Mouse (Mus musculus) left cerebral cortex, postnatal 4 days (tissue): ENCODE results near the gene Snx15. TPM values are rescaled to one million over a fixed set of nuclear protein-coding genes. Genes with fewer than 3 reads are reported as not detected.

Source experiments
- DNase-seq: peaks from one replicate; pipeline ENCODE4 v3.0.0-alpha.2; 2022
- intact Hi-C: fragments of 180-260 bp; cut with DNase I; formaldehyde crosslinking; loops from one replicate; pipeline ENCODE4 v1.15.1; 2025
- total RNA-seq, 2 experiments: library from RNA; stranded (reverse); gene quantifications; 2 replicates each; pipeline ENCODE4 v1.2.3; 2021

Snx15 gene
- total RNA-seq, 2 experiments from 2014 or later = 36.0 to 41.2 TPM

DNA sequence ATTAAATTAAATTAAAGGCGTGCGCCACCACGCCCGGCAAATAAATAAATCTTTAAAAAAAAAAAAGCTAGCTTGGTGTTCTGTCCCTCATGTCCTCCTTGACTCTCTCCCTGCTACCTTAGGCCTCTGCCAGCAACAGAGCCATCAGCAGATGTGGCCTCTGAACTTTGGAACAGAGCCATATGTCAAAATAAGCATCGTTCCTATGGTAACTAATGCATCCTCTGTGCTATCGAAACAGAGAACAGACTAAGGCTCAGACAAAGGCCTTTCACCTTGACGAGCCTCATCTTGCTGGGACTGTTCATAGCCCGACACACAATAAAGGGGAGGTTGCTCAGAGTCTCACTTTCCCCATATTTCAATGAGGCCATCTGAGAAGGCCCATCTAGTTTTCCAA lies 4.8 kb downstream of the Snx15 start:
- no peak for DNase-seq
- intact Hi-C loops = no loop called here

DNA sequence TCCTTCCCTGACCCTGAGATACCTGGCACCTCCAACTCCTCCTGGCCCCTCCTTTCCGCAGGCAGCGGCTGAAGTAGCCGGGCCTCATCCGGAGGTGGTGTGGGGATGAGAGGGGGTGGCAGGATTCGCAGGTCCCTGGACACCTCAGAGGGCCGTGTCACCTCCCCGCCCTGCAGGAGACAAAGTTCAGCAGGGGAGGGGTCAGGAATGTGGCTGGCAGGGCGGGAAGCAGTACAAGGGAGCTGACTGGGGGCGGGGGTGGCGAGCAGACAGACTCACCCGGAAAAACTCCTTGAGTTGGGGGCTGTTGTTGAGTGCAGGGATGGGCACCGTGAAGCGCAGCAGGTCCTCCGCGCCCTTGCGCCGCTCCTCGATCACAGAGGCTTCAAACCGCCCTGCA lies 6.3 kb downstream of the Snx15 start:
- intact Hi-C loops = no loop called here

DNA sequence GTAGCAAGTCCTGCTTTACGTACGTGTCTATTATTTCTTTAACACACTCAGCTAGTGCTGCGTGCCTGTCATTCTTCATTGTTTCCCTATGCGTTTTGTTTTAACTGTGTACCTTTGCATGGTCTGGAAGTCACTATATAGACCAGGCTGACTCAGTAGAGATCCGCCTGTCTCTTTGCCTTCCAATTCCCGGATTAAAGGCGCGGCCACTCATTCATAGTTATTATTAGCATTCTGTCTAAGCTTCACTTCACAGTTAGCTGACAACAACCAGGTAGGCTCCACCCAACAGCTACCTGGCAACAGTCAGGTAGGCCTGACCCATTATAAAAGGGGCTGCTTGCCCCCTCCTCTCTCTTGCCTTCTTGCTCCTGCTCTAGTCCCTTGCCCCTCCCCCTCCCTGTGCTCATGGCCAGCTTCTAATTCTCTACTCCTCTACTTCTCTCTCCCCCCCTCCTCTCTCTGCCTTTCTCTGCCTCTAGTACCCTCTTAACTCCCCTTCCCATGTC lies 9.4 kb downstream of the Snx15 start:
- intact Hi-C loops = no loop called here
- peak; percentile 32 for DNase-seq

More for the DNA sequence above, 6.3 kb downstream of the Snx15 start:
- no peak for DNase-seq

DNA sequence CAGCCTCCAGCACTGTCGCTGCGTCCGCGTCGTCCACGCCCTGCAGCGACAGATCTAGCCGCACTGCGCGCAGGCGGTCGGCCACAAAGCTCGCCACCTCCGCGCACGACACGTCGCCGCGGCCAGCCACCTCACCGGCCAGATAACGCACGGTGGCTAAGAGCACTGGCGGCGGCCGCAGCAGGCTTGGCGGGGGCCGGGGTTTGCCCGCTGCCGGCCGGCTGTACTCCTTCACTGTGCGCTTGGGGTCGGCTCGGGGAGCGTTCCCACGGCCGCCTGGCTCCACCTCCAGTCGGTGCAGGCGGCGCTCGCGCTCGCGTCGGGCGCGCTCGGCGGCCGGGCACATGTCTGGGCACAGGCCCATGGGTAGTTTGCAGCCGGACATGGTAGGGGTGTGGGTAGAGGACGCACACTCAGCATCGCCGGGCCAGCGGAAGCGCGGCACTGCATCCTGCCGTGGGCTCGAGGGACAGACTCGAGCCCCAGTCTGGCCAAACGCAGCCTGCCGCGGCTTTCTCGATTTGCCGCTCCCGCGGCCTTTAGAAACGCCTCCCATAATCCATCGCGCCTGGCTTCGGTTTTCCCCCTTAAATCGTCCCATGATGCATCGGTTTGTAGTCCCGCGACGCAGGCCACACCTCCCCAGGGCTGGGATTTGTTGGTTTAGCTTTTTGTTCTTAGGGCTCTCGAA lies 10.0 kb downstream of the Snx15 start, which contains the start of gene Sac3d1:
Gene Sac3d1, minus strand, starts transcription at position 665 of the 691 bp plus-strand sequence.
- peak; percentile 90 for DNase-seq
- intact Hi-C loops = no loop called here

DNA sequence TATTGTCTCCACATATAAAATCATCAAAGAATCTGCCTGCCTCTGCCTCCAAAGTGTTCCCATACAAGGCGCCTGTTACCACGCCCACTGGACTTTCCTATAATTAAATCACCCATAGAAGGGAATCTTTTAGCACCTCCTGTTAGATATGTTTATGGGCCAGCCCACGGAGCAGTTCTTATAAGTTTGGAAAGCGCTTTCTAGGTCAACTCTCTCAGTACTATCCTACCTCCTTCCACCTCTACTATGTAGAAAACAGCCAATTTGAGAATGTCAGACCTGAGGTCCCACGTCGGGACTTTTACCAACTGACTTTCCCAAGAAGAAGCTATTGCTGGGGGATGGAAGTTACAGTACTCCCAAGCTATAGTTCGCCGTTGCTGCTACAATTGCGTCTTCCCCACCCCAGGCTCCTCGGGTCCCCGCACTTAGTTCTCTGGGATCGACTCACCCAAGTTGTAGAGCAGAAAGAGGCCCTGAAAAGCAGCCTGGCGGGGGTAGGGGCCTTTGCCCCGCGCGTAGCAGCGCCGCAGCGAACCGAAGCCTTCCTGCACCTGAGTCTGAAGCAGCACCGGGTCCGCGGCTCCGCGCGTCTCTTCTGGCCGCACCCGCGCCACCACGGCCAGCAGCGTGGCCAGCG lies 10.6 kb downstream of the Snx15 start:
- intact Hi-C loops = no loop called here
- DNase-seq = no peak

DNA sequence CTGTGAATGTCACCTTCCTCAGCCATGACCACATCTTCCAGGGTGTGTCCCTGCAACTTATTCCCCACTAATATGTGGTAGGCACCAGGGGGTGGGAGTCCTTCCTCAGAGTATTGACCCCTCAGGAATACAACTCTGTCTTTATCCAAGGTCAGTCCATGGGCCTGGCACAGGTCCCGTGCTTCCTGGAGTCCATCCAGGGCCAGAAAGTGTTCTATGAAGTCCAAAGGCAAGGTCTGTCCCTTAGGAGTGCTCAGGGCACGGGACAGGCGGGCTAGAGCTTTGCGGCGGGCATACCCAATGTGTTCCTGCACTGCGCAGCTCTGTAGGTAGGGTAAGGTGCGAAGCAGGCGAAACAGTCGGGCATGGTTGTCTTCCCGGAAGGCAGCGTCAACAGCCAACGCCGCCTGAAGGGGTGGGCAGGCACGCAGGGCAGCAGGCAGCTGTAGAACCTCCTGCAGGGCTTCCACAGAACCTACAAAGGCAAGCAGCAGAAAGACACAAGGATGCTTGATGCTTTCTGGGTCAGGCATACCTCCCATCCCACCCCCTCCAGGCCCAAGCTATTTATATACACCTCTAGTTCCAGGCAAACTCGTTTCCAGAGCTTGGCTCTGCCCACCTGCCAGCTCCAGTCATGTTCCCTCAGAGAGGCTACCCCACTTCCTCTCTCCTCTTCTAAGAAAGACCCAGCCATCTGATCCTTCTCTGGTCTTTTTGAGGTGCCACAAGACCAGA lies 11.8 kb downstream of the Snx15 start:
- DNase-seq = no peak
- intact Hi-C loops = no loop called here

DNA sequence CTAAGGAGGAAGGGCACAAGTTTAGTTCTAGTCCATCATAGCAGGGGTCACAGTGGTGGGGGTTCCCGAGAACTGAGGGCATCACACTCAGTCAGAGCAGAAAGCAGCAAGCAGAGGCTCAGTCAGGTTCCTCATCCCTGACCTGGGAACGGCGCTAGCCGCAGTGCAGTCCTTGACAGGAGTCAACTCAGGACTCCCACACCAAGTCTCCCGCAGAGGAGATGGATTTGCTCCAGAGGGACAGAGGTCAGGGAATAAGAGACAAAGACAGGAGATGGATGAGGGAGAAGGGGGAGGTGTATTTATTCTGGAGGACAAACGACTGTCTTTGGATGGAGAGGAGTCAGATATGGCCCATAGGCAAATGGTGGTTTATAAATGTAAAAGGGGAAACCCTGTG lies 15.0 kb downstream of the Snx15 start:
- no peak for DNase-seq
- intact Hi-C loops = no loop called here

DNA sequence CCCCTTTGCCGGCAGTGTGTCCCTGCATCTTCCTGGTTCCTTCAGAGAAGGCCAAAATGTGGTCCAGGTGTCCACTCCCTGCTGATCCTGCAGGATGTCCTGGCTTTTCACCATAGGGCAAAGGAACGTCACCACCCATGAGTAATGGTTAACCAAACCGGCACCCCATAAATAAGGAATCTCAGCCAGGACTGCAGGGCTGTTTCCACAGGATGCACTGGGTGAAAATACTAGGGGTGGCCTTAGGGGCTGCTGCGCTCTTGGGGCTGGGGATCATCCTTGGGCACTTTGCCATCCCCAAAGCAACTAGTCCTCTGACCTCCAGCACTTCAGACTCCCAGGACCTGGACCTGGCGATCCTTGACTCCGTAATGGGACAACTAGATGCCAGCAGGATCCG lies 22.5 kb downstream of the Snx15 start, which contains the start of gene Naaladl1:
Gene Naaladl1, plus strand, starts transcription at position 197 of the 400 bp plus-strand sequence.
- intact Hi-C loops = no loop called here
- DNase-seq = no peak

DNA sequence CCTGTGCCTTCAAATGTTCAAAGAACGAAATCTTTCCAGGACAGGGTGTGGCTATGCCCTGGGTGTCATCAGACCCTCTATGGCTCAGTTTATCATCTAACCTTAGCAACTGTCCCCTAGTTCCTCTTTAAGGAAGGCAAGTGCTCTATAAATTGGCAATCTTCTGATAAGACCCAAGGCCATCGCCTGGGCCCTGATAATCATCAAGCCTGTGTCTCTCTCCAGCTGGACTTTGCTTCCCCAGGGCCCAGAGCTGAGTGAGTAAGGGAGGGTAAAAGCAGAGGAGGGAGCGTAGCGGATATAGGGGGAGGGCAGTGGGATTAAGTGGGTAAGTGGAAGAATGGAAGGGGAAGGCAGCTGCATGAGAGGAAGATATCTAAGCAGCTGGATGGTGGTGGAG lies 23.6 kb downstream of the Snx15 start:
- intact Hi-C loops = no loop called here
- no peak for DNase-seq

DNA sequence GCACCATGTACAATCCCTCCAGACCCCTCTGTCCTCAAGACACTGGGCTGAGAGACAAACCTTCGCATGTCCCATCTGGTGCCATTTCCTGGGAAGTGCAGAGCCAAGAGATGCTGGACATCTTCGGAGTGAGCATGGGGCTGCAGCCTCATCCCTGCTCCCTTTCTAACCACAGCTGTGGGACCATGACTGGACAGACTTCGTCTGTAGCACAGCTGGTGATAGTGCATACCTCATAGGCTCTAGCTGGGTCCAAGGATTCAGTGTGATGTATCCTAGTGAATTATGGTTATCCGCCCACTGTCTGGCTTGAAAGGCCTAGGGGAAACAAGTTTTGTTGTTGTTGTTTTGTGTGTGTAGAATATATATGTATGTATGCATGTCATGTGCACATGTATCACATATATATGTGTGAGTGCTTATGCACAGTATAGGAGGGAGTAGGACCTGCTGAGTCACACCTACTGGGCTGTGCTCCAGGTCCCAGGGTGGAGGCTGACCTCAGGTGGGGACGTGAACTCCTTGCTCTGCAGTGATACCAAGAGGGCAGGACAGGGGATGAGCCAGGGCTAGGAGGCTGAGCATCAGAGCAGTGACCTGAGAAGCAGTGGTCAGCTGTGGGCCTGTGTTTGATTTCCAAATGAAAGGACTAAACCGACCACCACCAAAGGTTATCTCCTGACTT lies 25.8 kb downstream of the Snx15 start:
- DNase-seq = no peak

DNA sequence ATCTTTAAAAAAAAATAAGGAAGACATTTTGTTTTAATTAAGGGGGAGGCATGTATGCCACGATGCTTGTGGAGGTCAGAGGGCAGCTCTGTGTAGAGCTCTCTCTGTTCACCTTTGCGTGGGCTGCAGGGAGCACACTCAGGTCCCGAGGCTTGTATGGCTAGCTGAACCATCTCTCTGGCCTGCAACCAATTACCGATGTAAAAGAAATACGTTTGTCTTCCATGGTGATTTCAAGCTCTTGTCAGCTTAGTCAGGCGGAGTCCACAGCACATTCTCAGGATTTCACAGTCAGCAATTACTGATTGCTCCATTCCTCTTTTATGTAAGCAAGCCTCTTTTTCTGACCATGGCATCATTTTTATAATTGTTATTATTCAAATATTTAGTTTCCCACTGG lies 26.9 kb downstream of the Snx15 start:
- DNase-seq = no peak
- intact Hi-C loops = no loop called here

More for the DNA sequence above, 25.8 kb downstream of the Snx15 start:
- intact Hi-C loops = no loop called here

DNA sequence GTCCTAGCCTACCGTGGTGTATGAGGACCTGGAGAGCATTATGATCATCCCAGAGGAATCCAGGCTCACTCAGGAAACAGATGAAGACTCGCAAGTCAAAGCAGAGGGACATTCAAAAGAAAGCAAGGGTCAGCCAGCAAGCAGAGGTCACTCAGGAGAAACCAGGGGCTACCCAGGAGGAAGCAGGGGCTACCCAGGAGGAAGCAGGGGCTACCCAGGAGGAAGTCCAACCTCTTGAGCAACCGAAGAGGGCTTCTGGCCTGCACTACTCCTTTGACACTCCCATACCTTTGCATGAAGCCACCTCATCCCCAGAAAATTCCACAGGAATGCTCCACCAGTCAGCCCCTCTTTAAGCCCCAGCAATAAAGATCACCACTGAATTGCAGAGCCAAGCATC lies 30.3 kb downstream of the Snx15 start:
- intact Hi-C loops = no loop called here
- DNase-seq = no peak

DNA sequence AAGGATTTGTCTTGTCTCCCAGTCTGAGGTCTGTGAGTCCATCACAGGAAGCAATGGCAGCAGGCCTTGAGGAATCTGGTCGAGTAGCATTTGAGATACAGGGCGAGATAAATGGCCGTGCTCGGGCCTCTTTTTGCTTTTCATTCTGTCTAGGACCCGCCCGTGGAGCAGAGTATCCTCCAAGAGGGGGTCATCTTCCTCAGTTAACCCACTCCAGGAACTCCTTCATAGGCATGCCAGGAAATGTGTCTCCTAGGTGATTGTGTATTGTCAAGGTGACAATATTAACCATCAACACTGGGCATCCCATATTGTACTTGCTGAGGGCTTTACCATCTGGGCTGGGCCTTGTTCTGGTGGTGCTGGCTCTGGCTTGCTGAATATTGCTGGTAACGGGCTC lies 34.0 kb downstream of the Snx15 start, which contains the start of gene AC131692.1:
Gene AC131692.1, plus strand, starts transcription at position 301 of the 400 bp plus-strand sequence.
- no peak for DNase-seq
- intact Hi-C loops = no loop called here

DNA sequence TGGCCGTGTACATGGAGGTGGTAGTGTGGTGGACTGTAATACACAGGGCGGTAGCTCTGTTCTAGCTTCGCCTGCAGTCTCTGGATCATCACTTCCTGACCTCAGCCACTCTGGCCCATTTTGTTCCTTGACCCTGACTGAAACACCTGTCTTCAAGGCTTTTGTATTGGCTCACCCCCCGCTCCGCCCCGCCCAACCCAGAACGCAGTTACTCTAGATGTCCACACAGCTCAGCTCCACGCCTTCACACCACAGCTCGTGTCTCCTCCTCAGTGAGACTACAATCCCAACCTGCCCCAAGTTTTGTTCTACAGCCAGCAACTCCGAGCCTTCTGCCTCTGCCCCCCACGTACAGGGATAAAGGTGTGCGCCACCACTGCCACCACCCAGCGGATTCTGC lies 39.3 kb downstream of the Snx15 start:
- intact Hi-C loops = no loop called here
- no peak for DNase-seq

DNA sequence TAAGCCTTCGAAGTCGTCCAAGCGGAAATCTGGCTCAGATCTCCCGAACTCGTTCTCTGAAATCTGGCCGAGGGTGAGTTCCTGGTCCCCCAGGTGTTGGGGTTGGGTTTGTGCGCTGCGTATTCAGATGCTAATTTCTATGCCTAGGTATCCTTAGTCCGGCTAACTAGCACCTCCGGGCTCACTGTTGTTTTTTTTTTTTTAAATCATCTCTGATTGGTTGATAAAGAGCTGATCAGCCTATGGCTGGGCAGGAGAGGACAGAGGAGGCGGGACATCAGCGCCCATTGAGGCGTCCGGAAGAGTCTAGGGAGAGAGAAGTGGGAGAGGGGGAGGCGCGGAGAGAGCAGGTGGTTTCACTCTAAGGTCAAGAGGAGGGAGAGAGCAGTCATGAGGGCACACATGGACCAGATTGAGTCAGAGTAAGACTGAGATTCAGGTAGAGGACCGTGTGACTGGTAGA lies 42.7 kb downstream of the Snx15 start:
- peak; percentile 62 for DNase-seq

DNA sequence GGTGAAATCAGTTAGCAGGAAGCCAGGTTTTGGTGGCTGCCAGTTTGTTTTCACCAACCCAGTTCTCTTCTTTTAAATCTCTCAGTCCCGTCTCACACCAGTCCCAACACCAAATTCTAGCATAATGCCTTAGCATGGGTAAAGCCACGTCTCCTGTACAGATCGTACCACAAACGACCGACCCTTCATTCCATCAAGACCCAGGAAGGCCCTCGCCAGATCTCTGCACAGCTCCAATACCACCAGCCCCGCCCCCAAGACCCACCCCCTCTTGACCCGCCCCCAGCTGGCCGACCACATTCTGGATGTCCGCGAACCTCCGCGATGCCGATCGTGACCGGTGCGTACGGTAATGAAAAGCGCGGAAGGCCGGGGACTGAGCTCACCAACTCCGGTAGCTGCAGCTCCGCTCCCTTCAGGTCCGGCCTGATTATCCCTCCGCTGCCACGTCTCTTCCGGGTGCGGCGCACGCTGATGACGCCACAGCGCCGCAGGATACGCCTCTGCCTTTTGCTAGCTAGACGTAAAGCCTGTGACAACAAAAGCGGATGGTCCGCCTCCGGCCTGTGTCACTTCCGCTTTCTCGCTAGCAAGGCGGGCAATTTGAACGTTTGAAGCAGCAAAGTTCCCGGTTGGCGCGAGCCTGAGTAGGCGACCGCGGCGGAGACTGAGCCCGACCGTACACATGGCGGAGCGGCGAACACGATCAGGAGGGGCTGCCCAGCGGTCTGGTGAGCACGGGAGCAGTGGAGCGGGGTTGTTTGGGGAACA lies 43.4 kb downstream of the Snx15 start, which contains the start of the genes Zfpl1 and Cdca5:
Gene Zfpl1, minus strand, starts transcription at position 479 of the 771 bp plus-strand sequence.
Gene Cdca5, plus strand, starts transcription at position 506 of the 771 bp plus-strand sequence.
- intact Hi-C loops = no loop called here
- DNase-seq = peak; percentile 98

More for the DNA sequence above, 42.7 kb downstream of the Snx15 start:
- intact Hi-C loops = no loop called here

DNA sequence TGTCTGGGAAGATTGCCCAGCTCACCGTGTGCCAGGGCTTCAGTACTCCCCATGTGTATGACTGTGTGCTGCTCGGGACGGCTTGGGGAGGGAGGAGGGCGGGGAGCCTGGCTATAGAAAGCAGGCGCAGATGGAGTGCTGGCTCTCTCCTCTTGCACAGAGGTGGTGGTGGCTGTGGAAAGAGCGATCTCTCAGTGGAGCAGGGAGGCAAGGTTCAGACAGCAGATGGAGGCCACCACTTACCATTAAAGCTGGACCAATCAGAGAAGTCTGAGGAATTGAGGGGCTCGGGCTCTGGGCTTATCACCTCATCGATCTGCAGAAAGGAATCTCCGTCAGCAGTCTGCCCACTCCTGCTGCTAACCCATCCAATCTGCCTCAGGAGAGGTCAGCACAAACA lies 45.9 kb downstream of the Snx15 start, which contains the start of gene Gm28374:
Gene Gm28374, minus strand, starts transcription at position 101 of the 400 bp plus-strand sequence.
- DNase-seq = no peak
- intact Hi-C loops = no loop called here

DNA sequence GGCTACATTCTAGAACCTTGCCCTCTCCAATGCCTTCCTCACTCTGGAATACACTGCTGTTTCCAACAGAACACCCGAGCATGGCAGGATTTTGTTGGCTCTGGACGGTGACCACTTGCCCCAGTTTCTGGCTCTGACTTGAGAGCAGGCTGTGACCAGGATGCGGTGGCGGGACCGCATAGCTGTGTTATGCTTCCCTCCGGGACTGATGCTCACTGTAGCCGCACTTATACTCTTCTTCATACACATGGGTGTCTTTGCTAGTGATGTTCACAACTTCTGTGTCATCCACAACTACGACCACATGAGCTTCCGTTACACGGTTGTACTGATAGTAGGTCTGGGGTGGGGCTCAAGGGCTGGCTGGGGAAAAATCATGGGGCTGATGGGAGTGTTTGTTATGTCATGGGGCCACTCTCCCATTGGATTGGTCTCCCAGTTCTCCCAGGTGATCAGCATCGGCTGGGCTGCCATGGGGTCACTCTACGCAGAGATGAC lies 48.1 kb downstream of the Snx15 start, which contains the start of gene Tmem262:
Gene Tmem262, plus strand, starts transcription at position 51 of the 498 bp plus-strand sequence.
- intact Hi-C loops = no loop called here
- DNase-seq = no peak
